Mouse (Mus musculus): ENCODE measurements around the gene Nr2f1.

The Nr2f1 gene

GRCm38 (mm10) chr13:78200407-78200806, 850 bp upstream of the Nr2f1 start:
- DNase-seq (ENCODE audit: extremely low read depth, low read depth): peak; percentile 95

GRCm38 (mm10) chr13:78198871-78199641, 501 bp downstream of the Nr2f1 start:
- DNase-seq (ENCODE audit: extremely low read depth, low read depth): no peak

GRCm38 (mm10) chr13:78198391-78198870, 1.1 kb downstream of the Nr2f1 start:
- DNase-seq (ENCODE audit: extremely low read depth, low read depth): no peak

GRCm38 (mm10) chr13:78197819-78198390, 1.7 kb downstream of the Nr2f1 start:
- DNase-seq (ENCODE audit: extremely low read depth, low read depth): no peak

- DNase-seq (ENCODE audit: extremely low read depth, low read depth): no peak
Observed at GRCm38 (mm10) chr13:78197286-78197818, 2.2 kb downstream of the Nr2f1 start.

DNA sequence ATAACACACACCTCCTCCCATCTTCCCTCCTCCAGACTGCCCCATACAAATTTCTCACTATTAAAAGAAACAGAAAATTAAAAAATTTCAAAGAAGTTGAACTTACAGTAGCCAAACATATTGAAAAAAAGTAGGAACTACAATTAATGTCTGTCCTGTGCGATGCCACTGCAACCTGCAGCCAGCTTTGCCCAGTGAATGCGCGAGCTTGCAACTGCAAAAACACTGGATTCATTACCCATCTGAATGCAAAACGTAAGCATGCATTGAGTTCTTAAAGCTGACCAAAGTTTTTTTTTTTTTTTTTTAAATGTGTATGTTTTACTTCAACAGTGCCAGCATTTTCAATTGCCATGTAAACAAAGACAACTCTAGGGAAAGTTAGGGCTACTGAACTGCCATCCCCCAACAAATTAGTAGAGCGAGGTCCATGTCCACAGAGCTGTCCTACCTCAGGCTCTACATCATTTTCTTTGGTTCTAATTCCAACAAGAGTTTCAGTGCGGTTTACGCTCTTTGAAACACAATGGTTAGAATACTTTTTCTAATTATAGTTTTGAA, 3.2 kb downstream of the Nr2f1 start:
- DNase-seq (ENCODE audit: extremely low read depth, low read depth): no peak

DNA sequence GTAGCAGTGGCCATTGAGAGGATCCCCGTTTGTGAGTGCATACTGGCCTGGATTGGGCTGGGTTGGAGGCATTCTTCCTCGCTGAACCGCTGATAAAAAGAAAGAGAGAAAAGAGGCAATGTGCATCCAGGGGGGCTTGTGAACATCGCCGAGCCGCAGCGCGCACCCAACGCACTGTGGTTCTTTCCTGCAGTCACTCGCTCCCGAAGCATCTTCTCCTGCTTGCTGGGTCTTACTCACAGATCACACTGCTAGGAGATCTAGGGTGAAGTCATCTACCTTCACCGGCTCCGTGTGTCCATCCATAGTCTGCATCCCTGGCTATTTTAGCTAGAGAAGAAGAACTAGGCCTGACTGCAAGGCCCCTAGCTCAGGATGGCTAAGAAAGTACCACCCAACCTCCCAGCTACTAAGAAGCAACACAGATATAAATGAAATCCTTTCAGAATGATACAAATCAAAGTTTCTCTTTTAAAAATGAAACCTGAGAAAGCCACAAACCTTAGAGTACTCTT, 3.9 kb downstream of the Nr2f1 start:
- no peak for DNase-seq (ENCODE audit: extremely low read depth, low read depth)

DNA sequence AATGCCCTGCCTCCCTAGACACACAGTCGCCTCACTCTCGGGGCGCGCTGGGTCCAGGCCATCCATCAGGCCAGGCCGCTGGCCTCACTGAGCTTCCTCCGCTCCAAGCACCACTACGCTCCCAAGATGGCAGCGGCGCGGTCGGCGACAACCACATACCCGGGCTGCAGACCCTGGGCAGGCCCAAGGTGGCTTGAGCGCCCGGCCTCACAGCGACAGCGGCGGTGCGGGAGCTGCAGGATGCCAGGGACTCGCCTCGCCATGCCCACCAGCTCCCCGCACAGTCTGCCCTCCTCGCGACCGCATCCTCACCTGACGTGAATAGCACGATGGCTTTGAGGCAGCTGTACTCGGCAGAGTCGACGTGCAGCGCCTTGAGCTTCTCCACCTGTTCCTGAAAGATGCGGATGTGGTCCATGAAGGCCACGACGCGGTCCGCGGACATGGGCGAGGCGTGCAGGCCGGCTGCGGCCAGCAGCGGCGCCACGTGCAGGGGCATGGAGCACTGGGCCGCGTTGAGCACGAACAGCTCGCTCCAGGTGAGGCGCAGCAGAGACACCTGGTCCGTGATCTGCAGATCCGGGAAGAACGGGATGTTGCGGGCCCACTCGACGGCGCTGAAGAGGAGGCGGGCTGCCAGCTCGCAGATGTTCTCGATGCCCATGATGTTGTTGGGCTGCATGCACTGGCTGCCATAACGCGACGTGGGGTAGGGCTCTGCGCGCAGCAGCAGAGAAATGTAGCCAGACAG, 4.5 kb downstream of the Nr2f1 start:
- DNase-seq (ENCODE audit: extremely low read depth, low read depth): no peak

DNA sequence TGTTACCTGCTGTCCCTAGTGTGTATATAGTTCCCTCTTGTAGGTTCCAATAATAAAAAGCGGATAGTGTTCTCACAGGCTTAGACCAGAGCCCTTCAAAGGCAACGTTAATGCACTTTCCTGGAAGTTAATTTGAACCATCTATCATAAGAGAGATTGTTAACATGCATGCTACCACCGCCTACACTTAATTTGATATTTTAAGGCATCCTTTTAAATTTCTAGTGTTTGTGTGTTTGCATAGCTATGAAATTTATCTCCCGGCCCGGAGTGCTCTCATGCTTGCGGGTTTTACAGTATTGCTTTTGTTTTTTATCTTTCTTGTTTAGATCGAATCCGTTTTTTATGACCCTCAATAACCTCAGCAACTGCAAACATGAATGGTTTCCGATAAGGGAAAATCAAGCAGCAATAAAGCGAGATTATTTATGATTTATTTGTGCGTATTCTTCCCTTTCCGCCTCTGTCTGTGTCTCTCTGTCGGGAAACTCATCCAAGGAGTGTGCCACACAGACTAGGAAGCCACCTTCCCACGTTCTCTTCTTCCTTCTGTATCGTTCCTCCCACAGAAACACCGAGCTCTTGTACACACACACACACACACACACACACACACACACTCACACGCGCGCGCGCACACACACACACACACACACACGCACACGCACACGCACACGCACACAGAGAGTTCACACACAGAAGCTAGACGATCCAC, 5.3 kb downstream of the Nr2f1 start:
- DNase-seq (ENCODE audit: extremely low read depth, low read depth): no peak

DNA sequence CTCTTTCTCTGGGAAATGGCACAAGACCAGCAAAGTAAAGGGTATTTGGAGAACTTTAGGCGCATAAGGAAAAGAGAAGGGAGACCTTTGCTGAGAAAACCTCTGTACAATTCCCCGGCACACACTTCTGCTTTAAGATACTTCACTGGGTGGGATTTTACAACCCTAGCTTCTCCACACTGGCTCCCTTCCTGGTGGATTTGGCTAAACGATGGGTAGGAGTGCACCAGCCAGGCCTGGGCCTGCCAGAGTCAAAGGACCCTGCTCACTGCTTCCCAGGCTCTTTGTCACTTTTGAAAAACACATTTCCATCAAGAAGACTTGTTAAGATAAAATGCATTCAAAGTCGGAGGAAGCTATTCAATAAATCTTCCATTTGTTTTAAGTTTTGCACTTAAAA, 6.3 kb downstream of the Nr2f1 start:
- DNase-seq (ENCODE audit: extremely low read depth, low read depth): no peak

DNA sequence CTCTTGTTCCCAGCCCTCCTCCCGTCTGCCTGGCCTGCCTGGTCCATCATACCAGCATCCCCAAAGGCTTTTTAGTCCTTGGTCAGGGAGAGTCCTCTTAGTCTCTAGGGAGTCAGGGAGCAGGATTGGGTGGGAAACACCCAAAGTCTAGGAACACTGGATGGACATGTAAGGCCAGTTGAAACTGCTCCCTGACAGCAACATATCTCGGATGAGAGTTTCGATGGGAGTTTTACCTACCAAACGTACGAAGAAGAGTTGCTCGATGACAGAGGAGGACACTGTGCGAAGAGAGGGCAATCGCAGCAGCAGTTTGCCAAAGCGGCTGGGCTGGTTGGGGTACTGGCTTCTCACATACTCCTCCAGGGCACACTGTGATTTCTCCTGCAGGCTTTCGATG, 10.0 kb downstream of the Nr2f1 start:
- no peak for DNase-seq (ENCODE audit: extremely low read depth, low read depth)

- no peak for DNase-seq (ENCODE audit: extremely low read depth, low read depth)
Observed at GRCm38 (mm10) chr13:78187833-78188232, 11.7 kb downstream of the Nr2f1 start.

- no peak for DNase-seq (ENCODE audit: extremely low read depth, low read depth)
Observed at GRCm38 (mm10) chr13:78186340-78186946, 13.1 kb downstream of the Nr2f1 start.

DNA sequence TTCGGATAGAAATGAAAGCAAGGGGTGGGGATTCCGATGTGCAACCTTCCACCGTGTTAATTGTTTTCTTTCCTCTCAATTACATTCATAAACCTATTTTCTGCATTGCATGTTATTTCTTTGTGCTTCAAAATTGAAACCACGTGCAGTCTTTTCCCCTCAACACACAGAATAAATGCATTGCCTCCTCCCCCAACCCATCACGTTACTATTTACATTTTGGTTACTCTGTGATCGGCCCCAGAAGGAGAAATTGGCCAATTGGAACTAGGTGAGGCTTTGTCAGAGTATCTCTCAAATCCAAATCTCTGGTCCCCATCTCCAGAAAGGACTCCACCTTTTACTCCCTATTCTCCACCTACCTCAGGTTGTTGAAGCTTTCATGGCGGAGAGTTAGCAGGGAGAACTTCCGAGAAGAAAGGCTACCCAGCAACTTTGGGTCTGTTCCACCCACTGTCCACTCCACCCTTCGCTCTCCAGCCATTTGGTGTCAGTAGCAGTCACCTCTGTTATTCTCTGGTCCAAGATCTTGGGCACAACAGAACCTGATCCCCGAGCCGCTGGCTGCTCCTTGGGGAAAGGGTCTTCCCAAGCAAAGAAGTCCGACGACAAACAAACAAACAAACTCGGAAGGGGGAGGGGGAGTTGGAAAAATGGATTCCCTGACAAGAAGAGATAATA, 14.6 kb downstream of the Nr2f1 start:
- no peak for DNase-seq (ENCODE audit: extremely low read depth, low read depth)

DNA sequence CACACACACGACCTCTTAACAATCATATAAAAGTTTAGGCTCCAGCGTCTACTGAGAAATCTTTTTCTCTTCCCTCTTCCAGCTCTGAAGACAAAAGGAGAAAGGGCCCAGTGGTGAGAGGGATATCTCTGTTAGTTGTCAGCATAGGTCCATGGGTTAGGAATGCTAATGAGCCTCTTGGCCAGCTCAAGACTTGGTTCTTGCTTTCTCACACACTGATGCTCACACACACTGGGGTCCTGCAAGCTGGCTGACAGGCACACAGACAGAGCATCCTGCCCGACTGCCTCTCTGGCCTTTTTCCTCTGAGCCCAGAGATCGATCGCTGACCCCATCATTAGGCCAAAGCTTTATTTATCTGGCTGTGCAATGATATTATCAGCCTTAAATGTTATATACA, 15.6 kb downstream of the Nr2f1 start:
- DNase-seq (ENCODE audit: extremely low read depth, low read depth): no peak

DNA sequence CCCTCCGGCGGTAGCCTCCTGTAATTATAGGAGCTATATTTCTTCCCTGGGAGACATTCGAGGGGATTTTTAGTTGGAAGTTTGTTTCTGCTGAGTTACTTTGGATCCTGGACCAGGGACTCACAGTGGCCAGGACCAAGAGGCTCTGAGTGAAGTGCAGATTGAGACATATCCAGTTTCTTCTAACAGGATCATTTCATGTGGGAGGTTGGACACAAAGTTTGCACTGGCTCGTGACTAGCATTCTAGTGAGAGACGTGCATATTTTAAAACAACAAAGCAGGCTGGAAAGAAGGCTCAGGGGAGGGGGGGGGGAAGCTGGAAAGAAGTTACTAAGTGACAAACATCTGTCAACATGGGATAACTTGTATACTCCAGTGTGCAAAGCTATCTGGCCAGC, 16.6 kb downstream of the Nr2f1 start:
- DNase-seq (ENCODE audit: extremely low read depth, low read depth): no peak

DNA sequence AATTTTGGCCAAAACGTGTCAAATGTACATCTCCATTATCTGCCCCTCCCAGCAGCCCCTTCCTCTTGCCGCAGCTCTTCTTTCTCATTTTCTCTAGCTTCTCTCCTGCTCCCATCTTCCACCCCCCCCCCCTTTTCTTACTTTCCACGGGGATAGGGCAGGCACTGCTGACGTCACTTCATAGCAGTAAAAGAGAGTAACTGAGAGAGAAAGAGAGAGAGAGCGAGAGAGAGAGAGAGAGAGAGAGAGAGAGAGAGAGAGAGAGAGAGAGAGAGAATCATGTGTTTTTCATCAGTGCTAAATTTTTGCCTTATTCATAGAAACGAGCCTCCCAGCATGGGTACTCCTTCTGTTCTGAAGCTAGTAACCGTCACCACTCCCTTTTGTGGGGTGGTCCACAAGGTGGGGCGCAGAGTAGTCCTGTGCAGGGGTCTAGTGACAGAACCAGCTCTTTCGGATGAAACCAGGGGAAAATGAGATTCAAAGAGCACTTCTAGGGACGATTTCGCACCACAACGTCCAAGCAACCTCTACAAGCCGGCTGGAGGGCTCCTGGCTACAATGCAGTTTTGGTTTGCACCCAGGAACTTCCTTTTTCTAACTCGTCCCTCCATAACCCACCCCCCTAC, 17.5 kb downstream of the Nr2f1 start:
- DNase-seq (ENCODE audit: extremely low read depth, low read depth): no peak

DNA sequence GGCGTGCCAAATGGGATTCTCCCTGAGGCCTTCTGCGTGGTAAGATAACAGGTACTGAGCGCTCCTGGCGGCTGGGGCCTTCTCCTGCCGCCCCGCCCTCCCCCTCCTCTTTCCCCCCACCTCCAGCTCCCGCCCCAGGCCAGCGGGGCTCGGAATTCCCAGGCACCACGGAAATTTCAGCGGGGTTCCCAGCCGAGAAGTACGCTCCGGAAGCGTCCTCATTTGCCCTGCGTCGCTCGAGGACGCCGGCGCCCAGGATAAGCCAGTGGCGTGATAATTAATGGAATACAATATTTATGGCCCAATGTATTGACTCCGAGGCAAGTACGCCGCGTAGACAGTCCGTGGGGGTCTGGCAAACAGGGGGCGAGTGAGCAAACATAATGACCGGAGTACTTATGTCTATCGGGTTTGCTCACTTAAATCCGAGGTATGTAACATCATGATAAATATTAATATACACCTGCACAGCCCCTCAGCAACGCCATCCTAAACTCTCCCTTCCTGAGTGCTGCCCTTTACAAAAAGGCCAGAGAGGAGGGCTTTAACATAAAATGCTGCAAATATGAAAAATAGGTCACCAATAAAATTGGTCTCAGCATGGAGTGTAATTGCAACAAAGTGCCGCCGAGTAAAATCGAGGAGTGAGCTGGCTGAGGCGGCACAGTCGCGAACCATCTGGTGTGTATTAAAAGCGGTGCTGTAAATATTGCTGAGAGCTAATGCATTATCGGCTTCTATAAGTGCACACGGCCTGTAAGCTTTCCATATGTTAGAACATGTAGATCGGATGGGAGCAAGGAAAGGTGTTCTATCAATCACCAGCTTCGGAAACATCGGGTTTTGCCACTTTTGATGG, 18.3 kb downstream of the Nr2f1 start:
- no peak for DNase-seq (ENCODE audit: extremely low read depth, low read depth)

GRCm38 (mm10) chr13:78180261-78180660, 19.3 kb downstream of the Nr2f1 start:
- DNase-seq (ENCODE audit: extremely low read depth, low read depth): no peak
